In the genomic region with DNA sequence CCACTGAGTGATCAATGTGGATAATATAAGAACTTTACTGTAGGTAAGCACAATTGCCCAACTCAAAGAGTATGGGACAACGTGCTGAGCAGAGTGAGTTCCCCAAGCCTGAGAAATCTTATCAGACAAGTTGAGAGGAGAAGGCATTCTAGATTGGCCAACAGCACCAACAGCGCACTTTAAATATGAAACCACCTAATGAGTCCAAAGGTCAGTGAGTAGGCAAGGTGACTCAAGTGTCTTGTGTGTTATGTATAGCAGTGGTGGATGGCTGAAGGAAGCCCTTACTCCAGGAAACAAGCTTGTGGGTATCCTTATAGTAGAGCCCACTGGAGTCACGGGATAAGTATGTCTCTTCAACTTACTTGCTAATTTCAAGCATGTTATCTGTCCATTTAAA, we compare ENCODE assay signal across 13 mouse cellular contexts. TPM values are rescaled to one million over a fixed set of nuclear protein-coding genes. Genes with fewer than 3 reads are reported as not detected.
"Had no signal": no experiment of that assay in that cellular context is flagged by ENCODE, and none has a peak within 500 bp of the region (broad histone marks: within the 10 kb centered on the region; RNA-seq: fewer than 3 reads in every experiment).

No protein-coding gene starts in this region.

- H3K4me2 ChIP-seq: liver, embryonic 15.5 days; lung, embryonic 15.5 days; midbrain, embryonic 12.5 days; neural tube, embryonic 13.5 days; neural tube, embryonic 15.5 days had no signal

- H3K4me3 ChIP-seq: liver, embryonic 15.5 days; lung, embryonic 15.5 days; megakaryocyte, embryonic 14.5 days; midbrain, embryonic 10.5 days; midbrain, embryonic 12.5 days; myocyte; neural tube, embryonic 13.5 days; neural tube, embryonic 15.5 days had no signal

- H3K36me3 ChIP-seq: liver, embryonic 15.5 days; lung, embryonic 15.5 days; midbrain, embryonic 10.5 days; midbrain, embryonic 12.5 days; neural tube, embryonic 13.5 days; neural tube, embryonic 15.5 days had no signal

- H3K27ac ChIP-seq: liver, embryonic 15.5 days; lung, embryonic 15.5 days; macrophage; midbrain, embryonic 10.5 days; midbrain, embryonic 12.5 days; neural tube, embryonic 13.5 days; neural tube, embryonic 15.5 days had no signal

- ATAC-seq: liver, postnatal 0 days; lung, postnatal 0 days; midbrain, embryonic 16.5 days had no signal

- H3K9me3 ChIP-seq: liver, embryonic 15.5 days; lung, embryonic 15.5 days; megakaryocyte, embryonic 14.5 days; midbrain, embryonic 10.5 days; midbrain, embryonic 12.5 days; neural tube, embryonic 13.5 days; neural tube, embryonic 15.5 days had no signal

- H3K9ac ChIP-seq: liver, embryonic 15.5 days; liver, postnatal 0 days; lung, embryonic 15.5 days; midbrain, embryonic 12.5 days; neural tube, embryonic 13.5 days; neural tube, embryonic 15.5 days had no signal

- H3K4me1 ChIP-seq: liver, embryonic 15.5 days; lung, embryonic 15.5 days; megakaryocyte, embryonic 14.5 days; midbrain, embryonic 12.5 days had no signal

- H3K27me3 ChIP-seq: liver, embryonic 15.5 days; lung, embryonic 15.5 days; megakaryocyte, embryonic 14.5 days; midbrain, embryonic 12.5 days; neural tube, embryonic 13.5 days; neural tube, embryonic 15.5 days had no signal

RNA-seq across cellular contexts. Expression of a gene that starts 38.7 kb away (rescaled TPM):
- total RNA-seq: megakaryocyte progenitor cell, adult 5-6 weeks had no signal
- polyA plus RNA-seq: macrophage, myocyte had no signal
